Mouse (Mus musculus) neural tube, embryonic 15.5 days (tissue): ENCODE data around the gene Tor1b. TPM values are rescaled to one million over a fixed set of nuclear protein-coding genes. Genes with fewer than 3 reads are reported as not detected.
"Not testable (repeated sequence)": the region's sequence is repeated elsewhere in the genome, so short reads cannot be mapped to it uniquely, and the experiment has no call there.

Experiments used
- ATAC-seq: fragments of 200-750 bp; cut with Nextera tagmentation; 2 replicates; pipeline ENCODE4 v1.8.0; 2017; ENCODE audit warnings: mild to moderate bottlenecking, moderate TSS enrichment, moderate library complexity; ENCODE audit not compliant: low FRiP score
- H3K27ac ChIP-seq: fragments of 300-500 bp; sonication (generic); replicated peaks from 2 replicates; pipeline ENCODE4 v1.5.1; 2015; ENCODE audit warnings: mild to moderate bottlenecking, inconsistent platforms
- H3K27me3 ChIP-seq: fragments of 300-500 bp; sonication (generic); replicated peaks from 2 replicates; pipeline ENCODE4 v1.6.1; 2015; ENCODE audit warnings: inconsistent platforms
- H3K36me3 ChIP-seq: fragments of 300-500 bp; sonication (generic); 2 replicates; pipeline ENCODE4 v1.6.1; 2015; ENCODE audit warnings: inconsistent platforms
- H3K4me1 ChIP-seq: fragments of 300-500 bp; sonication (generic); 2 replicates; pipeline ENCODE4 v1.6.1; 2015; ENCODE audit warnings: inconsistent platforms
- H3K4me2 ChIP-seq: fragments of 300-500 bp; sonication (generic); 2 replicates; pipeline ENCODE4 v1.6.1; 2015; ENCODE audit warnings: inconsistent platforms, mild to moderate bottlenecking, moderate library complexity
- H3K4me3 ChIP-seq: fragments of 300-500 bp; sonication (generic); replicated peaks from 2 replicates; pipeline ENCODE4 v1.5.1; 2015; ENCODE audit warnings: mild to moderate bottlenecking, inconsistent platforms
- H3K9ac ChIP-seq: fragments of 300-500 bp; sonication (generic); replicated peaks from 2 replicates; pipeline ENCODE4 v1.6.1; 2015; ENCODE audit warnings: mild to moderate bottlenecking, inconsistent platforms
- H3K9me3 ChIP-seq: fragments of 300-500 bp; sonication (generic); replicated peaks from 2 replicates; pipeline ENCODE4 v1.6.1; 2016; ENCODE audit warnings: inconsistent platforms
- WGBS: fragments of 180-500 bp; shearing (Covaris S2); methylation state at CpG from one replicate; pipeline ENCODE4 v1.1.7; 2015; ENCODE audit warnings: mixed read lengths; 5-methylcytosine and 5-hydroxymethylcytosine counted together
- polyA plus RNA-seq: library from polyadenylated mRNA; unstranded; fragments of >200 nt; fragmentation: Nextera tagmentation; extraction: Ambion mirVana; gene quantifications from 2 replicates; pipeline ENCODE4 v1.2.1, GENCODE M21; 2015

The Tor1b gene
- polyA plus RNA-seq, result 17.3 and 20.2 TPM in 2 replicates

- Histone ChIP-seq H3K4me1 (peaks cover 41% of the 10 kb centered on the region), H3K9me3 (no peaks in the 10 kb centered on the region), H3K9ac (peak within 1 kb of the TSS; percentile 85), H3K27ac (peak within 1 kb of the TSS; percentile 83), H3K4me2 (peak within 1 kb of the TSS; percentile 77), H3K4me3 (peak within 1 kb of the TSS; percentile 74), H3K36me3 (peaks cover 30% of the 10 kb centered on the region), H3K27me3 (0 out of 2 replicates have a peak, but pooled peaks cover 3% of the 10 kb centered on the region)
- ATAC-seq, result peak; percentile 94
- WGBS, result under 1% methylated on average over 60 of the region's 60 CpGs
Observed at GRCm38 (mm10) chr2:30952824-30953490, at the start of gene Tor1b. Gene Tor1b, plus strand, starts transcription at chr2:30952959.

DNA sequence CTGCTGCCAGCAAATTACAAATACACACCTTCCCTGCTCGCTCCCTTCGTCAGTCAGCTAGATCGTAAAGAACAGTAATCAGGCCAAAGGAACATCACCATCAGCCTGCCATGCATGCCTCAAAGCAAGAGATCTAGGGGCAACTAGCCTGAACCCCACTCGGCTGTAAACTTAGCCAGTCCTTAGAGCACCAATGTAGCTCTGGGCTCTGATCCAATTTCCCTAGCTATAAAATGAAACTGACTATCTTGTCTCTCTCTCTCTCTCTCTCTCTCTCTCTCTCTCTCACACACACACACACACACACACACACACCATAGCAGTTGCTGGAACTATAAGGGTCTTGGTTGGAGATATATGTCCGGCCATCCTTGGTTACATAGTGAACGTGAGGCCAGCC, 48.5 kb upstream of the Tor1b start:
- Histone ChIP-seq H3K9me3 (no peaks in the 10 kb centered on the region), H3K27me3 (peaks cover 29% of the 10 kb centered on the region), H3K9ac (no peak overlapping the region), H3K4me3 (no peak overlapping the region), H3K27ac (no peak overlapping the region), H3K4me1 (peaks cover 13% of the 10 kb centered on the region), H3K36me3 (no peaks in the 10 kb centered on the region), H3K4me2 (no peak overlapping the region)
- 64% methylated on average over 6 of the region's 6 CpGs for WGBS
- ATAC-seq, result no peak

DNA sequence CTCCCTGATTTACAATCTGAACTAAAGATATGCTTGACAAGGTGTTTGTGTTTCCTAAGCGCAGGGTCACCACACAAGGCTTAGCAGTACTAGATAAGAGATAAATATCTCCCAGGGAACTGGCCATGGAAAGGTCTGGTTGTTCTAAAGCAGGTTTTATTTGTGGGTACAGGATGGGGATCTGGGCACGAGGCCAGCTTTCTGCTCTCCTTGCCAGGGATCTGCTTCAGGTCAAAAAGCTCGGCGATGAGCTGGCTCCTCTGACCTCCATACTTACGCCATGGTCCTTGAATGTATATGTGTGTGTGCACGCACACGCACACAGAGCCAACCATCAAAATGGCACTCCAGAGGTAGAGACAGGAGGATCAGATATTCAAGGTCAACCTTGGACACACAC, 47.8 kb upstream of the Tor1b start:
- Histone ChIP-seq H3K27ac (no peak overlapping the region), H3K9ac (no peak overlapping the region), H3K4me2 (no peak overlapping the region), H3K9me3 (no peaks in the 10 kb centered on the region), H3K4me3 (no peak overlapping the region), H3K4me1 (peaks cover 13% of the 10 kb centered on the region), H3K36me3 (no peaks in the 10 kb centered on the region), H3K27me3 (peaks cover 29% of the 10 kb centered on the region)
- ATAC-seq, result no peak
- 79% methylated on average over 7 of the region's 7 CpGs for WGBS

DNA sequence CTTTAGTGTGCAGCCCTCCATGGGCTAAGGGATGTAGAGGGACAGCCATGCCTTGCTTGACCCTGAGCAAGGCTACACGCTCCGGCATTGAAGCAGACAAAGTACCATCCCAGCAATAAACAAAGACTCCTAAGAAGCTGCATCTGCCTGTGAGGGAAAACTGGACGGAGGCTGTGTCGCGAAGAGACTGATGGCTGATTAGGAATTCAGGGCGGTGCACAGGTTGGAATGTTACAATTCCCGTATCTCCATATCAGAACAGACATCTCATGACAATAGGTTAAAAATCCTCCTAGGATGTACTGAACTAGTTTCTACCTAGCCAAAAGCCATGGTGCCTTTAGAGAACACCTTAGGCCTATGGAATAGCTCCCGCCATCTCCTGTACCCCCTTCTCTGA, 46.9 kb upstream of the Tor1b start:
- peaks cover 26% of the 10 kb centered on the region for H3K27me3 ChIP-seq
- no peaks in the 10 kb centered on the region for H3K9me3 ChIP-seq
- H3K4me2 ChIP-seq, result no peak overlapping the region
- no peak overlapping the region for H3K4me3 ChIP-seq
- H3K27ac ChIP-seq, result no peak overlapping the region
- WGBS, result 76% methylated on average over 8 of the region's 8 CpGs
- H3K4me1 ChIP-seq, result peaks cover 13% of the 10 kb centered on the region
- ATAC-seq, result no peak
- no peaks in the 10 kb centered on the region for H3K36me3 ChIP-seq
- H3K9ac ChIP-seq, result no peak overlapping the region

- Histone ChIP-seq H3K9ac (no peak overlapping the region), H3K27ac (no peak overlapping the region), H3K9me3 (no peaks in the 10 kb centered on the region), H3K36me3 (no peaks in the 10 kb centered on the region), H3K27me3 (peaks cover 22% of the 10 kb centered on the region), H3K4me2 (no peak overlapping the region), H3K4me1 (peaks cover 13% of the 10 kb centered on the region), H3K4me3 (no peak overlapping the region)
- no peak for ATAC-seq
- WGBS, result 86% methylated on average over 4 of the region's 4 CpGs
Observed at GRCm38 (mm10) chr2:30906641-30907040, 46.1 kb upstream of the Tor1b start.

DNA sequence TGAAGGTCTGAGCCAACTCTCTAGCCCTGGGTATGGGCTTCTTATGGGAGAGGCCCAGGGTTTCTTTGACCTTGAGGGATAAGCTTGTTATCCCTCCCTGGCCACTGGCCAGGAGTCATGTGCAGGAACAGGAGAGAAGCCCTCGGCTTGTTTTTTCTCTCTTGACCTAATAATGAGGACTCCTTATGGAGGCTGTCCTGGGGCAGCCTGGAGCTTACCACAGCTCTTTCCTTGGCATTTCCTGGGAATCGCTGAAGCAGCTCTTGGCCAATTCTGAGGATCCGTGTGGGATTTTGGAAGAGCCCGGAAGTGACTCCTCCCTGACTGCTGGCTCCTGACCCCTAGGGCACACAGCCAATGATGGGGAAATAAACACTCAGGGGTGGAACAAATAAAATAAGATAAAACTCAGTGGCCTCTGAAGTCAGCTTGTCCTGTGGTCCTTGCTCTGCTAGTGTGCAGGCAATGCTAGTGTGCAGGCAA, 40.4 kb upstream of the Tor1b start:
- no peak overlapping the region for H3K9ac ChIP-seq
- H3K9me3 ChIP-seq, result no peaks in the 10 kb centered on the region
- H3K27me3 ChIP-seq, result no peaks in the 10 kb centered on the region
- peaks cover 3% of the 10 kb centered on the region; the same call in 1 of the 2 replicates for H3K4me1 ChIP-seq
- ATAC-seq, result no peak
- no peaks in the 10 kb centered on the region for H3K36me3 ChIP-seq
- H3K27ac ChIP-seq, result no peak overlapping the region
- H3K4me3 ChIP-seq, result no peak overlapping the region
- no peak overlapping the region for H3K4me2 ChIP-seq
- WGBS, result 72% methylated on average over 4 of the region's 4 CpGs

DNA sequence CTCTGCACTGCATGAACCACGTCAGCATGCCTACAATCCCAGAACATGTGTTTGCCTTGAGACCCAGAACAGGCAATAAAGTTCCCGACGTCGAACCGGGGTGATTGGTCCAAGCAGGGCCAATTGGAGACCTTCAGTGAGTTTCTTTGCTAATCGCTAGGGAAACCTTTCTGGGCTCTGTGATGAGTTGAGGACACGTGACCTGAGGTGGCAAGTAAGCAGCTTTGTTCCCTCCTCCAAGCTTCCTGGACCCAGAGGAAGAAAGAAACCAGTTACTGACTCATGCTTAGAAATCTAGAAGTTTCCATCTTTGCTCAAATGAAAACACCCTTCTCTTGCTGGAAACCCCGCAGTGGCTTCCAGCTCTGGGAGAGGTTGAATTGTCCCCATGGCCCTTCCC, 39.7 kb upstream of the Tor1b start:
- WGBS, result 84% methylated on average over 8 of the region's 8 CpGs
- H3K27me3 ChIP-seq, result no peaks in the 10 kb centered on the region
- no peaks in the 10 kb centered on the region for H3K36me3 ChIP-seq
- H3K4me1 ChIP-seq, result peaks cover 3% of the 10 kb centered on the region; the same call in 1 of the 2 replicates
- H3K27ac ChIP-seq, result no peak overlapping the region
- H3K4me3 ChIP-seq, result no peak overlapping the region
- H3K9me3 ChIP-seq, result no peaks in the 10 kb centered on the region
- ATAC-seq, result no peak
- H3K4me2 ChIP-seq, result no peak overlapping the region
- no peak overlapping the region for H3K9ac ChIP-seq

DNA sequence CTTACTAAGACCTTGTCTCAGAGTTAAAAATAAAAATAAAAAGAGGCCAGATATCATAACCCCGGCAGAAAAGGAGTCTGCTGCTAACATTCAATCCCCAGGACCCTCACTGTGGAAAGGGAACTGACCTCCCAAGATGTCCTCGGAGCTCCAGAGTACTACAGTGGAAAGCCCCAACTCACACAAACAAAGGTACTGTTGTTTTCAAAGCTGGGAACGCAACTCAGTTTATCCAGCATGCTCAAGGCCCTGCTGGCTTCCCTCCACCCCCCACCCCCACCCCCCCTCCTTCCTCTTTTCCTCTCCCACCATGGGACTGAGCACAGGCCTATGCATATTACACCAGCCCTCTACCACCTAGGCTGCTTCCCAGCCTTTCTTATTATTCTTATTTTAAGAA, 37.9 kb upstream of the Tor1b start:
- H3K4me1 ChIP-seq, result peaks cover 3% of the 10 kb centered on the region; the same call in 1 of the 2 replicates
- no peak overlapping the region for H3K27ac ChIP-seq
- H3K4me2 ChIP-seq, result no peak overlapping the region
- H3K9me3 ChIP-seq, result no peaks in the 10 kb centered on the region
- no peak overlapping the region for H3K9ac ChIP-seq
- H3K27me3 ChIP-seq, result no peaks in the 10 kb centered on the region
- no peak for ATAC-seq
- no peaks in the 10 kb centered on the region for H3K36me3 ChIP-seq
- H3K4me3 ChIP-seq, result no peak overlapping the region
- WGBS, result 45% methylated on average over 3 of the region's 3 CpGs

GRCm38 (mm10) chr2:30915376-30915775, 37.4 kb upstream of the Tor1b start:
- H3K27me3 ChIP-seq, result no peaks in the 10 kb centered on the region
- H3K9ac ChIP-seq, result no peak overlapping the region
- no peak for ATAC-seq
- no peaks in the 10 kb centered on the region for H3K9me3 ChIP-seq
- peaks cover 3% of the 10 kb centered on the region; the same call in 1 of the 2 replicates for H3K4me1 ChIP-seq
- H3K27ac ChIP-seq, result no peak overlapping the region
- H3K4me2 ChIP-seq, result no peak overlapping the region
- no peak overlapping the region for H3K4me3 ChIP-seq
- H3K36me3 ChIP-seq, result no peaks in the 10 kb centered on the region
- WGBS, result 84% methylated on average over 5 of the region's 5 CpGs

GRCm38 (mm10) chr2:30915933-30916332, 36.8 kb upstream of the Tor1b start:
- not testable (repeated sequence) for H3K4me3 ChIP-seq, H3K9me3 ChIP-seq, H3K27me3 ChIP-seq, H3K4me2 ChIP-seq, ATAC-seq, H3K9ac ChIP-seq, H3K27ac ChIP-seq, H3K36me3 ChIP-seq, H3K4me1 ChIP-seq
- WGBS, result 64% methylated on average over 6 of the region's 6 CpGs

DNA sequence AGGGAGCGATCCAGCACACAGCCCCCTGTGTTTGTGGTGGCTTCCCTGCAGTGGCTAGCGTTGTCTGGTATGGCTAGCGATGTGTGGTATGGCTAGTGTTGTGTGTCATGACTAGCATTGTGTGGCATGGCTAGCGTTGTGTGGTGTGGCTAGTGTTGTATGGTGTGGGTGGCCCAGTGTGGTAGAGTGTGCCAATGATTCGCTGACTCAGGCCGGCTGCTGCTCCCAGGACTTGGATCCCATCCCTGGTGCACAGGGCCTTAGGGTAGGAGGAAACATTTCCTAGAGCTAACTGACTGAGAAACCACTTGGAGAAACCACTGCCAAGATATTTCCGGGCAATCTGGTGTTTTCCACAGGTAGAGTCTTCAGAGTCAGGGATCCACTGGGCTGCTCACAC, 35.1 kb upstream of the Tor1b start:
- Histone ChIP-seq H3K4me1 (no peaks in the 10 kb centered on the region), H3K4me3 (no peak overlapping the region), H3K27ac (no peak overlapping the region), H3K36me3 (no peaks in the 10 kb centered on the region), H3K9me3 (no peaks in the 10 kb centered on the region), H3K9ac (no peak overlapping the region), H3K4me2 (no peak overlapping the region), H3K27me3 (no peaks in the 10 kb centered on the region)
- ATAC-seq, result no peak
- WGBS, result 93% methylated on average over 7 of the region's 7 CpGs

DNA sequence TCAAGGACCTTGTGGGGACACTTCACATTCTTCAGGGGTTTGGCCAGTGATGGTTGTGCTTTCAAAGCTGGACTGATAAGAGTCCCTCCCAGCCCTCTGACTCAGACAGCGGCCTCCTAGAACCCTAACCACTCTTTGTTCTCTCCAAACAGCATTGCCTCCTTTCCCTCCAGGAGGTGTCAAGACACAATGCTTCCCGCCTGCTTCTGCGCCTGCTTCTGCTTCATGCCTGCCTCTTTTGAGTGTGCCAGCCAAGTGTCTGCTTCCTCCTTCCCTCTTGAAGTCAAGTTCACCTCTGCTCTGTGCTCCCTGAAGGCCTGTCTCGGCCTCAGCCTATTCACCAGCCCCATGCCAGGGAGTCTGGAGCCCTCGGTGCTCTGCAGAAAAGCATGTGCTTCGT, 34.6 kb upstream of the Tor1b start:
- H3K27ac ChIP-seq, result no peak overlapping the region
- H3K27me3 ChIP-seq, result no peaks in the 10 kb centered on the region
- no peaks in the 10 kb centered on the region for H3K4me1 ChIP-seq
- H3K9ac ChIP-seq, result no peak overlapping the region
- no peak overlapping the region for H3K4me2 ChIP-seq
- H3K36me3 ChIP-seq, result no peaks in the 10 kb centered on the region
- H3K4me3 ChIP-seq, result no peak overlapping the region
- WGBS, result 56% methylated on average over 6 of the region's 6 CpGs
- ATAC-seq, result no peak
- no peaks in the 10 kb centered on the region for H3K9me3 ChIP-seq
